Mouse (Mus musculus): ENCODE measurements around the gene Anks1. TPM values are rescaled to one million over a fixed set of nuclear protein-coding genes. Genes with fewer than 3 reads are reported as not detected.

Anks1 gene
- polyA plus RNA-seq, 1 experiment: 29.0 TPM

DNA sequence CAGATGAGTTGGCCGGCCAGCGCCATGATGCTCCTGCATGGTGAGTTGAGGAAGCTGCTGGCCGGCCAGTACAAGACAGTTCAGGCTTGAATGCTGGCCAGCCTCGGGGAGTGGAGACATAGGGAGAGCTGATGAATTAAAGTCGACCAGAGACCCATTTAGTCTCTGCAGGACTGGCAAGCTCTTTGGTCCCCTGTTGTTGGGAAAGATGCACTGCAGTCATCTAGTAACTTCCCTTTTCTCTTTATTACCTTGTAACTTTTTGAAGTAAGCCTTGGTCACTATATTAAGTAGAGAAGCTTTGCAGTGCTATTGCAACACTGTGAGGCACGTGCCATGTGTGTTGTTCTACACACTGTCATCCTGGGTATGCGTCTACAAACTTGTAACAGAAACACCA is 16.4 kb downstream of the Anks1 start:
- no peak for TF ChIP-seq POLR2A (IDR thresholded peaks at IDR 0.05; ENCODE audit: borderline replicate concordance, low read depth, low read length)
- no peak for TF ChIP-seq CTCF (IDR thresholded peaks at IDR 0.05; ENCODE audit: low read depth, low read length)
- Histone ChIP-seq H3K4me3 (ENCODE audit: insufficient read depth, low read length) (no peak overlapping the region), H3K4me1 (ENCODE audit: control insufficient read depth, insufficient read depth, low read length) (peaks cover 31% of the 10 kb centered on the region), H3K27ac (ENCODE audit: insufficient read depth, low read depth, low read length) (no peak overlapping the region)

DNA sequence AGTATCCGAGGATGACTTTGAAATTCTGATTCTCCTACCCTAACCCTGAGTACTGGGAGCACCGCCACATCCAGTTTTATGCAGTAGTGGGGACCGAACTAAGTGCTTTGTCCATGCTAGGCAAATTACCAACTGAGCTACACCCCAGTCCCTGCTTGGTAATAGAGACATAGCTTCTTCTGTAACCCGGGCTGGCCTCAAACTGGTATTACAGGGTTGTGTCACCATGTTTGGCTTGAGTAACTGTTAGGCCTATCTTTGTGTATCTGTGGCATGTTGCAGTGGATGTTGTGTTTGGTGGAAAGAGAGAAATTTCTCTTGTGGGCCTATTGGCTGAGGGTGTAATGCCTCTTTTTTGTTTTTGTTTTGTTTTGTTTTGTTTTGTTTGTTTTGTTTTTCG is 21.2 kb downstream of the Anks1 start:
- H3K4me1 ChIP-seq (ENCODE audit: control insufficient read depth, insufficient read depth, low read length): peaks cover 53% of the 10 kb centered on the region
- no peak overlapping the region for H3K4me3 ChIP-seq (ENCODE audit: insufficient read depth, low read length)
- no peak overlapping the region for H3K27ac ChIP-seq (ENCODE audit: insufficient read depth, low read depth, low read length)
- TF ChIP-seq POLR2A (IDR thresholded peaks at IDR 0.05; ENCODE audit: borderline replicate concordance, low read depth, low read length) (no peak), CTCF (IDR thresholded peaks at IDR 0.05; ENCODE audit: low read depth, low read length) (no peak)

DNA sequence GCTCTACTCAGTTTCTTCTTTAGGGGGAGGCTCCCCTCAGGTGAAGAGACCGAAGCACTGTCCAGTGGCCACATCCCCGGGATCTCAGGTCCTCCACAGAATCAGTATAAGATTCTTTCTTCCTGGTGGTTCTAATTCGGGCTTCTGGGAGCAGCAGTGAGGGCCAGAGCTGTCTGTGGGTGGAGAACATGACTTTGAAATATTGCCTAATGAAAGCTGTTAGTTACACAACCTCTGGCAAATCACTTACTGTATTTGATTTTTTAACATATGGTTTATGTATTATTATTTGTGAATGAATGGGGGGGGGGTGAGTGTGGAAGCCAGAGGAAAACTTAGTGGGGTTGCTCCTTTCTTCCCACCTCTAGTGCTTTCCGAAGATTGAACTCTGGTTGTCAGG is 22.7 kb downstream of the Anks1 start:
- Histone ChIP-seq H3K4me1 (ENCODE audit: control insufficient read depth, insufficient read depth, low read length) (peaks cover 55% of the 10 kb centered on the region), H3K4me3 (ENCODE audit: insufficient read depth, low read length) (no peak overlapping the region), H3K27ac (ENCODE audit: insufficient read depth, low read depth, low read length) (no peak overlapping the region)
- no peak for TF ChIP-seq POLR2A (IDR thresholded peaks at IDR 0.05; ENCODE audit: borderline replicate concordance, low read depth, low read length)
- no peak for TF ChIP-seq CTCF (IDR thresholded peaks at IDR 0.05; ENCODE audit: low read depth, low read length)

DNA sequence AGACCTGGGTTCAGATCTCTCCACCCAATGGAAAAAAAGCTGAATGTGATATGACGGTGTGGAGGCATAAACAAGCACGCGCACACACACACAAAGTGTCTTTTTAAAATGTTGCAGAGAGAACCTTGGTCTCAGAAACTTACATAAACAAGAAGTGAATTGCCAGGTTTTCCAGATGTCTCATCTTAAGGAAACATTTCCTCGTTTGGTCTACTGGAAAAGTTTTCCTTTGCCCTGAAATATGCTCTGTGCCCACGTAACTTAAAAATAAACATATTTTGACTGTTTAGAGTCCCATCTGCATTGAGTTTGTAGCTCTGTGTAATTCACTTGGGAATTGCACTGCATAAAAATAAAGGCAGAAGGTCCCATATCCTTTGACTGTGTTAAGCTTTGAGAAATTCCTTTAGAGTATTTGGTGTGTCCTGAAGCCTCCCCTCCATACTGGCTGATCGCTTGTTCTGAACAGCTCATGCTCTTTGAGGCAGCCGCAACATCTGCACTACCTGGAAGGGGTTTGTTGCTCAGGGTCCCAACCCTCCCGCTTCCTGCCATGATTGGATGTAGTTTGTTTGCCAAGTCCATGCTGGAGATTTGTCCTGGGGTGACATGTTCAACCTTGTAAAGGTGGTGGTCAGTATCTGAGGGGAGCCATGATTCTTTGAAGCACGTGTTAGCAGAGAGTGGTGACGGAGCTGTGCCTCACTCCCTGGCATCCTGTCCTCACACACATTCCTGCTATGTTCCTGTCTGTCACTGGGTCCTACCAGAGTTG is 25.2 kb downstream of the Anks1 start:
- peak overlapping the region; percentile 18; the same call in 1 of the 2 replicates for H3K27ac ChIP-seq (ENCODE audit: insufficient read depth, low read depth, low read length)
- no peak overlapping the region for H3K4me3 ChIP-seq (ENCODE audit: insufficient read depth, low read length)
- no peak for TF ChIP-seq CTCF (IDR thresholded peaks at IDR 0.05; ENCODE audit: low read depth, low read length)
- TF ChIP-seq POLR2A (IDR thresholded peaks at IDR 0.05; ENCODE audit: borderline replicate concordance, low read depth, low read length): no peak
- peaks cover 77% of the 10 kb centered on the region for H3K4me1 ChIP-seq (ENCODE audit: control insufficient read depth, insufficient read depth, low read length)

DNA sequence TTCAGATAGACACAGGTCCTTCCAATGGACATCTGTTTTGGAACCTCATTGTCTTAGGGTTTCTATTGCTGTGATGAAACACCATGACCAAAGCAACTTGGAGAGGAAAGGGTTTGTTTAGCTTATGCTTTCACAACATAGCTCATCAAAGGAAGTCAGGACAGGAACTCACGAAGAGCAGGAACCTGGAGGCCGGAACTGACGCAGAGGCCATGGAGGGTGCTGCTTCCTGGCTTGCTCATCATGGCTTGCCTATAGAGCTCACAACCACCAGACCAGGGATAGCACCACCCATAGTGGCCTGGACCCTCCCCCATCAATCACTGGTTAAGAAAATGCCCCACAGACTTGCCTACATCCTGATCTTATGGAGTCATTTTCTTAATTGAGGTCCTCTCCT is 26.0 kb downstream of the Anks1 start:
- peak overlapping the region; percentile 49 for H3K27ac ChIP-seq (ENCODE audit: insufficient read depth, low read depth, low read length)

DNA sequence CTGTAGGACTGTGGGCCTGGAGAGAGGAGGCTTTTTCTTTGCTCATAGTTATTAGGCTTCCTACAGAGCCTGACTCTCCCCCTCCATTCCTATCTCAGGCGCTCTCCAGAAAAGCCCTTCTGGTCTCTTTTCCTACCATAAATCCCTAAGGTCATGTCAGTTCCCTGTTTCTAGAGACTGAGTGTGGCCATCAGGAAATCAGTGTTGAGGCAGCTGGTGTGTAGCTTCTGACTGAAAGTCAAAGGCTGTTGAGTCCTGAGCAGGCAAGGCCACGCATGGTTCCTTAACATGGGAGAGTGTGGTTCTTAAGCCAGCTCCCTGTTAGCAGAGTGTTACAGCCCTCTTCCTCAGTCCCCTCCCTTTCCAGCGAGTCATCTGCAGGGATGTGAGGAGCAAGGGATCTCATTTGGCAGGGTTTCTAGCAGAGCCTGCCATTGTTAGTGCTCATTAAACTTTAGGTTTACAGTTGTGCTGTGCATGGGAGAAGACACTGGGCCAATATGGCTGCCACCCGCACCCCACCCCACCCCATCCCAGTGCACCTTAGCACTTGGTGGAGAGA is 28.0 kb downstream of the Anks1 start:
- TF ChIP-seq CTCF (IDR thresholded peaks at IDR 0.05; ENCODE audit: low read depth, low read length) (no peak), POLR2A (IDR thresholded peaks at IDR 0.05; ENCODE audit: borderline replicate concordance, low read depth, low read length) (no peak)

More for the DNA sequence above, 26.0 kb downstream of the Anks1 start:
- no peak overlapping the region for H3K4me3 ChIP-seq (ENCODE audit: insufficient read depth, low read length)
- peaks cover 76% of the 10 kb centered on the region for H3K4me1 ChIP-seq (ENCODE audit: control insufficient read depth, insufficient read depth, low read length)
- TF ChIP-seq CTCF (IDR thresholded peaks at IDR 0.05; ENCODE audit: low read depth, low read length) (no peak), POLR2A (IDR thresholded peaks at IDR 0.05; ENCODE audit: borderline replicate concordance, low read depth, low read length) (no peak)

DNA sequence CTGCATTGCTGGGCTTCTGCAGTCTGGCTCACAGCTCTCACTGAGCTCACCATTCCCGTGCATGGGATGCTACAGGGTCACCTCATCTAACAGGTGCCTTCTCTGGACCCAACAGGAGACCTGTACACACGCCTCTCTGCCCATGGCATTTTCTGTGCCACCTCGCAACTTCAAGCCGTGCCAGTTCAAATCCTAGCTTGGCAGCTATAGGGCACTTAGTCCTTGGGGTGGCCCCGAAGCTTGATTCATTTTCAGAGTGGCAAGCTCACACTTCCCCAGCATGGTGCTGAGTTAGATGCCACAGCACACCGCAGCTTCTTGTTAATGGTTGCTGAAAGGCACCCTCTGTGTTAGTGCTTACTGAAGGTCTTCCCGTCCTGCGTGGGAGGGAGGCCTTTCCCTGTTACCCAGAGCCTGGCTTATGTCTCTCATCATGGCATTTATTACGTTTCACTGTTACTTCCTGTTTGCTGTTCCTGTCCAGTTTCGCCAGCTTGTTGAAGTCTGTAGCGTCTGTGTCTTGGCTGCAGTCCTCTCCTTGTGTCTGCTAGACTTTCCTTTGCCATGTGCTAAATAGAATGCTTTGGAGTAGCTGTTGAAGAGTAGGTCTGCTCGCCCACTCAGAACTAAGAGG is 29.1 kb downstream of the Anks1 start:
- Histone ChIP-seq H3K27ac (ENCODE audit: insufficient read depth, low read depth, low read length) (peak overlapping the region; percentile 66), H3K4me3 (ENCODE audit: insufficient read depth, low read length) (no peak overlapping the region), H3K4me1 (ENCODE audit: control insufficient read depth, insufficient read depth, low read length) (peaks cover 54% of the 10 kb centered on the region)
- TF ChIP-seq CTCF (IDR thresholded peaks at IDR 0.05; ENCODE audit: low read depth, low read length): peak; percentile 9; the same call in 1 of the 2 replicates
- no peak for TF ChIP-seq POLR2A (IDR thresholded peaks at IDR 0.05; ENCODE audit: borderline replicate concordance, low read depth, low read length)

More for the DNA sequence above, 28.0 kb downstream of the Anks1 start:
- Histone ChIP-seq H3K27ac (ENCODE audit: insufficient read depth, low read depth, low read length) (no peak overlapping the region), H3K4me3 (ENCODE audit: insufficient read depth, low read length) (no peak overlapping the region), H3K4me1 (ENCODE audit: control insufficient read depth, insufficient read depth, low read length) (peaks cover 64% of the 10 kb centered on the region)

DNA sequence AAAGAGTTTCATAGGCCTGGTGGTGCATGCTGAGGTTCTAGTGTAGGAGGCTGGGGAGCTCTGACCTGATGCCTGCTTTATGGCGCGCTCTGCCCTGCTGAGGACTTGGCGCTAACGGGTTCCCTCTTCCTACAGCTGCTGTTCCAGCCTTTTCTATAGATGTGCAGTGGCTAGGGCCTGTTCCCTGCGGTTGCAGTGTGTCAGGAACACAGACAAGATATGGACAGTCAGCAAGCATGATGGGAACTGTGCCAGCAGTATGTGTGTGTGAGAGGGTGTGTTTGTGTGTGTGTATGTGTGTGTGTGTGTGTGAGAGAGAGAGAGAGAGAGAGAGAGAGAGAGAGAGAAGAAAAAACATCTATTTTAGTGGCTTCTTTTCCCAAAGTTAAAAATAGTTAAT is 29.9 kb downstream of the Anks1 start:
- TF ChIP-seq POLR2A (IDR thresholded peaks at IDR 0.05; ENCODE audit: borderline replicate concordance, low read depth, low read length) (no peak), CTCF (IDR thresholded peaks at IDR 0.05; ENCODE audit: low read depth, low read length) (no peak)
- 0 out of 2 replicates have a peak overlapping the region, but pooled peaks have one; percentile 66 for H3K27ac ChIP-seq (ENCODE audit: insufficient read depth, low read depth, low read length)
- H3K4me3 ChIP-seq (ENCODE audit: insufficient read depth, low read length): no peak overlapping the region
- H3K4me1 ChIP-seq (ENCODE audit: control insufficient read depth, insufficient read depth, low read length): peaks cover 47% of the 10 kb centered on the region

DNA sequence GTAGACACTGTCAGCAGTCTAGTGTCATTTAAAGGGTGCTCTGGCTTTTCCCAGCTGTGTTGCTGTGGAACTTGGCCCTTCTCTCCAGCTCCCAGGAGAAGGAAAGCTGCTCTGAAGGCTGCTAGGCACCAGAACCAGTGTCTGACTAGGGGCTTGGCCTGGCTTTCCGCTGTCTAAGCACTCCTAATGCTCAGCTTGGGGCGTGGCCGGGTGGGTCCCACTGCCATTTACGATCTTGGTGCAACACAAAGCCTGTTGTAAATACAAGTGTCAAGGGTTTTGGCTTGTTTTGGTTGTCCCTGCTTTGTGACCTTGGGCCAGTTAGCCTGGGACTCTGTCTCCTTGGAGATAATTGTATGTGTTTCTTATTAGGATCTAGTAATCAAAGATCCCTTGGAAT is 31.2 kb downstream of the Anks1 start:
- Histone ChIP-seq H3K27ac (ENCODE audit: insufficient read depth, low read depth, low read length) (no peak overlapping the region), H3K4me3 (ENCODE audit: insufficient read depth, low read length) (no peak overlapping the region), H3K4me1 (ENCODE audit: control insufficient read depth, insufficient read depth, low read length) (peaks cover 38% of the 10 kb centered on the region)
- TF ChIP-seq CTCF (IDR thresholded peaks at IDR 0.05; ENCODE audit: low read depth, low read length): no peak
- no peak for TF ChIP-seq POLR2A (IDR thresholded peaks at IDR 0.05; ENCODE audit: borderline replicate concordance, low read depth, low read length)

DNA sequence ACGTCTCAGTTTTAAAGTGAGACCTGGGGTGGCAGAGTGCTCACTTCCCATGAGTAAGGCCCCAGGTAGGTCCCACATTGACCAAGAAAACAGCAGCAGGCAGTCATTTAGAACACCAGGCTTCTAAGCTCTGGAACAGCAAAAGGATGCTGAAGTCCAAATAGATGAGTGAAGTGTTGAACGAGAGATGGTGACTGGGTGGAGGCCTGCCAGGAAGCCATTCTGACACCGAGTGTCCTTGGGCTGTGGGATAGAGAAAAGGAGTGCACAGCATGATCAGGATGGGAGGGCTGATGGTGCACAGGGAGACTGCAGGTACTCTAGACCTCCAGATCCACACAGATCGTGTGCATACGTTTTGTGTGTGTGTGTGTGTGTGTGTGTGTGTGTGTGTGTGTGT is 32.1 kb downstream of the Anks1 start:
- H3K4me3 ChIP-seq (ENCODE audit: insufficient read depth, low read length): no peak overlapping the region
- H3K4me1 ChIP-seq (ENCODE audit: control insufficient read depth, insufficient read depth, low read length): peaks cover 38% of the 10 kb centered on the region
- H3K27ac ChIP-seq (ENCODE audit: insufficient read depth, low read depth, low read length): no peak overlapping the region
- no peak for TF ChIP-seq POLR2A (IDR thresholded peaks at IDR 0.05; ENCODE audit: borderline replicate concordance, low read depth, low read length)
- no peak for TF ChIP-seq CTCF (IDR thresholded peaks at IDR 0.05; ENCODE audit: low read depth, low read length)
